Mouse (Mus musculus): ENCODE data around the gene Foxm1. TPM values are rescaled to one million over a fixed set of nuclear protein-coding genes. Genes with fewer than 3 reads are reported as not detected.

The Foxm1 gene
- polyA plus RNA-seq (2012; rRNA removed; ENCODE audit: low replicate concordance): 9.4 and 14.7 TPM in 2 replicates

DNA sequence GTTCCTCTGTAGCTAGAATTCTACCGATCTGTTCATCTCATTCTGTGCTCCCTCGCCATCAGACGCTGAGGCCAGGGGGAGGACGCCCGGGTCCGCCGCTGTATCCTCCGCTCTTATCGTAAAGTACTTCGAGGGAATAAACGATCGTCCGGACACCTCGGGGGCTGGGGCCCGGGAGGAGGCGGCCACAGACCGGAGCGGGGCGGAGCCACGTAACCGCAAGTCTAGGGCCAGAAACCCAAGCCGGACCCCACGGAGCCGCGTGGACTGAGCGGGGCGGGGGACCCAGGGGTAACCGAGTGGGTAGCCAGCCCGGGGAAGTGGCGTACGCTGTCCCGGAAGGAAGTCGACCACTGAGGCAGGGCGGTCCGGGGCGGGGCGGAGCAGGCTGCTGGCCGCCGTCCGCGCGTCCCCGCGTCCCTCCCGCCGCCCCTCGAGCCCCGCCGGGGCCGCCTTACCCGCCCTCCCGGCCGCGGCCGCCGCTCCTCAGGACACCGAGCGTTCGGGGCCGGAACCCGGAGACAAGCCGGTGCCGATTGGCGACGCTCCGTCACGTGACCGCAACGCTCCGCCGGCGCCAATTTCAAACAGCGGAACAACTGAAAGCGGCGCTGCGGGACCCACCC is at the start of gene Foxm1, which contains the start of gene Rhno1:
Foxm1 (plus strand) TSS at position 587 of the 626 bp plus-strand sequence.
Rhno1 (minus strand) TSS at position 531 of the 626 bp plus-strand sequence.

DNA sequence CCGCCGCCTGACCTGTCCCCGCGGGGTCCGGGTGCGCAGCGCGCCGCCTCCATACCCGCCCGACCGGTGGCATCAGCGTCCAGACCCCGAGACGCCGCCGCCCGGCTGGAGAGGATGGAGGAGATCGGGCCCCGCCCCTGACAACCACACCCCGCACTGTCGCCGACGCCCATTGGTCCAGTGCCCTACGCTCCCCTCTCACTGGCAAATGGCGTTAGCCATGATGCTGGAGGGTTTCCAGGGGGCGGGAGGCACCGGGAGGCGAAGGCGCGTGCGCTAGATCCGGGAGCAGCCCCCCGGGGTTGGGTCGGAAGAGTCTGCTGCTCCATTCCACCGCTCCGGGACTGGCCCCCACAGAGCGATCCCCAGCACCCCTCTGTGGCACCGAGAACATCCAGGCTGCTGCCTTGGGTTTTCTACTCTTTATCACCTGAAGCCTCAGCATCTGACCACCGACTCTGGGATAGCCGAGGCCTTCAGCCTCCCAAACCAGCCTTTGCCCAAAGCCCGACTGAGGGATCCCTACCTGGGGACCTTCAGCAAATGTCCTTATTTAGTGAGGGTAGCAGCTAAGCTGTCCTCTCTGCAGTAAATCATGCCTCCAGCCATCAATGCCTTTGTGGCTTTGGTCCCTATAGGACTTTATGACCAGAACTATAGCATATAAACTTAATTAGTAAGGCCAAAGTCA is 6.9 kb upstream of the Foxm1 start, which contains the start of gene Tulp3:
Tulp3 (minus strand) TSS at position 126 of the 691 bp plus-strand sequence.

DNA sequence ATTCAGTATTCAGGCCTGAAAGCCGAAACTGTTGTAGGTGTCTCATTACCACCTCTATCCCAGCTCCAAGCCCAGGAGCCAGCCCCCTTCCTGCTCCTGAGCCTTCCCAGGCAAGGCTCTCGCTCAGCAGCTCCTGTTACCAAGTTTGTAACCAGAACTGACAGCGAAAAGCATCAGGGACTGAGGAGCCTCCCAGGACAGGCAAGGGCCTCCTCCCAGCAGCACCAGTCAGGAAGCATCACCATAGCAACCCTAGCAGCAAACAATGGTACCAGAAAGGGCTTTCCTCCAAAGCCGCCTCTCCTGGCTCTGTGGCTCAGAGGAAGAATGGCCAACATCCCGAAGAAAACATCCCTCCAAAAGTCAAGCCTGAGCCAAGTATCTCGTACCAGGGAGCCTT is 12.4 kb downstream of the Foxm1 start, which contains the start of the genes Tex52 and Gm44596:
Tex52 (plus strand) TSS at position 265 of the 400 bp plus-strand sequence.
Gm44596 (plus strand) TSS at position 312 of the 400 bp plus-strand sequence.

DNA sequence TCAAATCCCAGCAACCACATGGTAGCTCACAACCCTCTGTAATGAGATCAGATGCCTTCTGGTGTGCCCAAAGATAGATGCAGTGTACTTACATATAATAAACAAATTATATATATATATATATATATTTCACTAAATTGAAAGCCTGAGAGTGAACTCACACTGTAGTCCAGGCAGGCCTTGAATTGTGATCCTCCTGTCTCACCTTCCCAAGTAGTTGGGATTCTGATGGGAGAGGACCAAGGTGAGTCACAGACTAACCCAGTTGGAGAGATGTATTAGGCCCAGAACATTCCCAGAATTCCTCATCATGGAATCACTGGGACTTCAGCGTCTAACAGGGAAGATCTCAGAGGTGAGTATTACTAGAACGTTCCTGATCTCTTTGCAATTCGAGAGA is 36.2 kb downstream of the Foxm1 start, which contains the start of gene Nrip2:
Nrip2 (plus strand) TSS at position 301 of the 400 bp plus-strand sequence.

DNA sequence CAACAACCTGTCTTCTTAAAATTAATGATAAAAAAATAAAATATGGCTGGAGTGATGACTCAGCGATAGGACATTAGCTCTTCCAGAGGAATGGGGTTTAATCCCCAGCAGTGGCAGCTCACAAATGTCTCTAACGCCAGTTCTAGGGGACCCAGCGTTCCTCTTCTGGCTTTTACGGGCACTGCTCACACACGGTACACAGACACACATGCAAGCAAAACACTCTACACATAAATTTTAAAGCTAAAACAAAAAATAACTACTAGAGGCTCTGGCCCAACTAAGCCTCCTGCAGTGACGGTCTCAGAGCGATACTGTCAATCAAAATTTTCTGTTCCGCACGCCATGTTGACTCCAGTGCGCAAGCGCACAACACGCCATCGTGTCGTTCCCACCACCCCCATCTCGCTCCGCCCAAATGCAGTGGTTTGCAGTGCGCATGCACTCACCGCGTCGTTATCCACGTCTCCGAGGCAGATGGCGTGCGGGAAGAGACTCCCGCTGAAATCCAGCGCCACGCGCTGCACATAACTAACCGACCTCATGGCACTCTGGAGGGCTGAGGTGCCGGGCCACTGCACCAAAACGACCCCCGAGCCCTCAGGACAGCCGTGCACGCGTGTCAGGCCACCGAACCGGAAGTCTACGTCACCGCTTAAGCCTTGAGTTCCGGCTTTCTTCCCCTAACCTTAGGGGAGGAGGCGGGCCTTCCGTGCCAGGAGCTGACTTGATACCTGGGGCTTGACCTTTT is 61.7 kb downstream of the Foxm1 start, which contains the start of gene Itfg2:
Itfg2 (minus strand) TSS at position 663 of the 751 bp plus-strand sequence.

Other genes starting within 250 kb of the Foxm1 start
- gene Tspan9, start 219.4 kb upstream of the Foxm1 start, polyA plus RNA-seq (2012; rRNA removed; ENCODE audit: low replicate concordance): 18.8 and 19.4 TPM in 2 replicates
- gene Tead4, start 62.1 kb upstream of the Foxm1 start, polyA plus RNA-seq (2012; rRNA removed; ENCODE audit: low replicate concordance): 0.40 and 1.1 TPM in 2 replicates
- 1.6 and 2.8 TPM in 2 replicates for gene Tulp3, start 7.1 kb upstream of the Foxm1 start, polyA plus RNA-seq (2012; rRNA removed; ENCODE audit: low replicate concordance)
- 11.0 and 11.4 TPM in 2 replicates for gene Rhno1, start 56 bp upstream of the Foxm1 start, polyA plus RNA-seq (2012; rRNA removed; ENCODE audit: low replicate concordance)
- gene Tex52, start 12.5 kb downstream of the Foxm1 start, polyA plus RNA-seq (2012; rRNA removed; ENCODE audit: low replicate concordance): 0.13 TPM in 1 of 2 replicates, not detected in the other
- not detected in 2 replicates for gene Gm44596, start 12.5 kb downstream of the Foxm1 start, polyA plus RNA-seq (2012; rRNA removed; ENCODE audit: low replicate concordance)
- 0.78 and 1.3 TPM in 2 replicates for gene Nrip2, start 36.3 kb downstream of the Foxm1 start, polyA plus RNA-seq (2012; rRNA removed; ENCODE audit: low replicate concordance)
- 16.3 and 28.8 TPM in 2 replicates for gene Itfg2, start 62.0 kb downstream of the Foxm1 start, polyA plus RNA-seq (2012; rRNA removed; ENCODE audit: low replicate concordance)
- 130 and 203 TPM in 2 replicates for gene Fkbp4, start 75.7 kb downstream of the Foxm1 start, polyA plus RNA-seq (2012; rRNA removed; ENCODE audit: low replicate concordance)
- 0.02 and 0.20 TPM in 2 replicates for gene Pzp, start 163.8 kb downstream of the Foxm1 start, polyA plus RNA-seq (2012; rRNA removed; ENCODE audit: low replicate concordance)
- 6.1 TPM in 1 of 2 replicates, not detected in the other for gene A2ml1, start 218.6 kb downstream of the Foxm1 start, polyA plus RNA-seq (2012; rRNA removed; ENCODE audit: low replicate concordance)